Mouse (Mus musculus): ENCODE data around the gene Msgn1.

Msgn1 gene

DNA sequence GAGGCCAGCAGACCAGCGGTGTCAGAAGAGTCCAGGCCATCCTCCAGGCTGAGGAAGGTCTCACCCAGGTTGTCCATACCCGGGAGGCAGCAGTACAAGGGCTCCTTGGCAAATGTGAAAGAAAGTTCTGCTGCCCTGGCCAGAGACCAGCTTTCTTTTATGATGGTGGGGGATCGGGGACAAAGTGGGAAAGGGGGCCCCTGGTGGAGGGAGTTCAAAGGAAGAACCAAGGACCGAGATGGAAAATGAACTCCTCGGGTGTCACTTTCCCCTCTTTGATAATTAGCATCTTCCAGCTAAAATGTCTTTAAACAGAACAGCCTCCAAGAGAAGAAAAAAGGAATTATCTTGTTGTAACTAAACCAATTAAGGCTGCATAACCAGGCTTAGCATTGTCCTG, at the start of gene Msgn1:
Msgn1 (minus strand) TSS at position 101 of the 400 bp plus-strand sequence.
- DNase-seq (ENCODE audit: low spot score in 2 of 2), result no peak

DNA sequence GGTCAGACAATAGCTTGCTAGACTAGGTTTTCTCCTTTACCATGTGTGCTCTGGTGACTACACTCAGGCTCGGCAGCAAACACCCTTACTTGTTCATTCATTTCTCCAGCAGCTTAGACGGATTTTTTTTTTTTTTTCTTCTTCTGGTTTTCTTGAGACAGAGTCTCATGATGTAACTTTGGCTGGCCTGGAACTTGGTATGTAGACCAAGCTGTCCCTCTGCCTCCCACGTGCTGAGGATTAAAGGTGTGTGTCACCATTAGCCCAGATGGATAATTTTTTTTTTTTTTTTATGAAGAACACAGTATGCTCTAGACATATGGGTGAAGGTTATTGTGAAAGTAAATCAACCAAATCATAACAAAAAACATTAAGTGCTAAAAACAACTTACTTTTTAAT, 41.5 kb upstream of the Msgn1 start:
- DNase-seq (ENCODE audit: low spot score in 2 of 2), result no peak

DNA sequence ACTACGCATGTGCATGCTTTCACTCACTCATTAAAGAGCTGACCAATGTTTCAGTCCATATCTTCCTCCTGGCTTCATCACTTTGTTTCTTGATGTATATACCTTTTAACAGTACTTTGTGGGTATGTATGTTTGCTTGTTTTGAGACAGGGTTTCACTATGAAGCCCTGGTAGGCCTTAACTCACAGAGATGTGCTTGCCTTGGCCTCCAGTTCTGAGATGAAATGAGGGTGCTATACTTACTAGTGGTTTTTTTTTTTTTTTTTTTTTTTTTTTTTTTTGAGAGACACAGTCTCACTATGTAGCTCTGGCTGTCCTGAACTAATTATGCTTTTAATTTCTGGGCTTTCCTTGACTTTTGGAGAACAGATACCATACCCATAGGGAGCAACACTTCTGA, 38.7 kb upstream of the Msgn1 start:
- no peak for DNase-seq (ENCODE audit: low spot score in 2 of 2)

DNA sequence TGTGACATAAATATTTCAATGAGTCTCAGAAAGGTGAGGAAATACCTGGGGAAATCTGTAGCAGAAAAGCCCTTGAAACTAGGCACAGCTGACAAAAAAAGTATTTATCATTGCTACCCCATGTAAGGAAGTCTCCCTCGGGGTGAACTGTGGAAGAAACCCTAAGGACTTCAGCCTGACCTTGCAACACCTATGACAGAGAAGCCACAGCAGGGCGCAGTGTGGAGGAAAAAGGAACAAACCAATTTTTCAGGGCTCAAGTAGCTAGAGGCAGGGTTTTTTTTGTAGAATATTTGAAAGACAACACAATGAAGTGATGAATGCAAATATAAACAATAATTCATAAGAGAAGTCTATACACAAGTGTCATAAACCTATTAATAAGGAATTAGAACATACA, 27.2 kb upstream of the Msgn1 start:
- DNase-seq (ENCODE audit: low spot score in 2 of 2), result no peak

GRCm38 (mm10) chr12:11230267-11230666, 21.5 kb upstream of the Msgn1 start:
- DNase-seq (ENCODE audit: low spot score in 2 of 2), result no peak

- no peak for DNase-seq (ENCODE audit: low spot score in 2 of 2)
Measured at GRCm38 (mm10) chr12:11226529-11227268, 17.9 kb upstream of the Msgn1 start.

DNA sequence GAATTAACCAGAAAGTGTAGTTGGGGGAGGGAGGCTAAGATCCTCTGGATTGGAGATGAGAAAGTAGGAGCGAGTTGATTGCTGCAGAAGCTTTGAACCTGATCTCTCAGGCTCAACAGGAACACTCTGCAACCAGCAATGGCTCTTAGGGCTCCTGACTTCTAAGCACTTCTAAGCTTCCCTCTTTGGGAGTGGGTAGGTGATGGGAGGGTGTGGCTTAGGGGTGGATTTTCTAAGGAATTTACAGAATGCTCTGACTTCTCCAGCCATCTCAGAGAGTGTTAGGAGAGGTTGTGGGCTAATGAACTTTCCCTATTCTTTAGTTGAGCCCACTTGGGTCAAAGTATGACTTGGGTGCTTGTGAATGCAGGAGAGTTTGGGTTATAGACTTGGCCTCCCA, 17.4 kb upstream of the Msgn1 start:
- no peak for DNase-seq (ENCODE audit: low spot score in 2 of 2)

DNA sequence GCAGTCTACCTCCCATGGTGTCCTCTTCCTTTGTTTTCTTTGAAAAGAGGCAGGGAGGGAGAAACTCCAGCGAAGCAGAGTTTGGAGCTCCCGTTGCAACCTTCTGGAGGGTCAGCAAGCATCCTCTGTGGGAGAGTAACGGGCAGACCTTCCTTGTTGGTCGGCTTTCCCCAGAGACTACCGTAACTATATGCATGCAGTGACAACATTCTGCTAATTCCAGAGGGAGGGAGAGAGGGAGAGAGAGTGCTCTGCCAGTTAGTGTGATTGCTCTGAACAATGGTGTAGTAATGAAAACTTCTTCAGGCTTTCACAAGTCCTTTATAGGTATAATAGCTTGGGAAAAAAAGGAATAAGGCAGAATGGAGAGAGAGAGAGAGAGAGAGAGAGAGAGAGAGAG, 15.9 kb upstream of the Msgn1 start:
- DNase-seq (ENCODE audit: low spot score in 2 of 2), result no peak

GRCm38 (mm10) chr12:11223090-11223489, 14.3 kb upstream of the Msgn1 start:
- no peak for DNase-seq (ENCODE audit: low spot score in 2 of 2)

GRCm38 (mm10) chr12:11222566-11222965, 13.8 kb upstream of the Msgn1 start:
- DNase-seq (ENCODE audit: low spot score in 2 of 2), result no peak

DNA sequence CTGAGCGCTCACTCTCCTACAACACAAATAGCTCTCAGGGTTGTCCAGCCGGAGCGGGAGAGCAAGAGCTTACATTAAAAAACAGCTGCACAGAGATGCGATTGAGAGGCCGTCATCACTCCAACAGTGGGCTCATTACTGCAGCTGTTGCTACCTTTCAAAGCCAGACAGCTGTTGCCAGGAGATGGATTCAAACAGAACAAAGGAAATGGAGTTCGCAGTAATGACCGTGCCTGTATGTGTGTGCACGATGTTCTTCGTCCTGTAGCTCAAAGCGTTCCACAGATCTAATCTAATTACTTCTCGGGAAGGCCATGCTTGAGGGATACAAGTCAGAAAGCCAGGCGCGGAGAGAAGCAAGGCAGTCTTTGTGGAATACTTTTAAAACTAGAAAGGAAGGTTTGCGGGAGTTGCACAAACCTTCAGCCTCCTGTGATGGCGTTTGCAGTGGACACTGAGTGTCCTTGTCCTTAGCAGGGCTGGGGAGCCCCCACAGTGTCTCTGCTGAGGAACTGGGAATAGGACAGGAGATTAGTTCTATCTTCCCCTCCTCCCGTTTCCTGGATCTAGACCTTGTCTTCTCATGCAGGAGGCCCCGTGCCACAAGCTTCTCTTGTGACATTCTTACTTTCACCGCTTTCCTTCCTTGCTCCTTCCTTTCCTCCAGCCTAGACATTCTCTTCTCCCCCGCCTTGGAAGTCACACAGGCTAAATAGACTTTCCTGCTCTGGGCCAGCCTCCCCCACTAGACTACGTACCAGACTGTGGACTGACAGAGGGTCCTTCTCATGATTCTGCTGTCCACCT, 13.0 kb upstream of the Msgn1 start:
- DNase-seq (ENCODE audit: low spot score in 2 of 2), result no peak

DNA sequence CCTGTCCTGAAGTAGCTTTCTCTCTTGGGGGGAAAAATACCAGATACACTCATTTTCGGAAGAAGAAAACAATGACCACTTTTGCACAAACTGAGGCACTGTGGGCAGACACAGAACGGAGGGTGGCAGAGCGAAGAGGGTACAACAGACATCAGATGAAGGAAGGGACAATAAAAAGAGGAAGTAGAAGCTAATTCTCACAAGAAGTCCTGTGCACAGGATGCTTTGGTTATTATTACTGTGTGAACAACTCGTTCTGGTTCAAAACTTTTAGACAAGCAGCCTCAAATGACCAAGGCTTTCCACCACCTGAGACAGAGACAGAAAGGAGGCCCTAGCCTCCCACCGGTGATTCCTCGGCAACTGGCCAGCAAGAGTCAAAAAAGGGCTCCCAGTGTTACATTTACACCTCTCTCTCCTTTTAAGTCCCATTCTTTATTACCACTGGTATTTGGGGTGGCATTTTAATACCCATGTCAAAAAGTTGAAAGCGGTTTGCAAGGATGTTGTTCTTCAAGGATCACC, 9.0 kb upstream of the Msgn1 start:
- no peak for DNase-seq (ENCODE audit: low spot score in 2 of 2)

GRCm38 (mm10) chr12:11216454-11216853, 7.7 kb upstream of the Msgn1 start:
- DNase-seq (ENCODE audit: low spot score in 2 of 2), result no peak

DNA sequence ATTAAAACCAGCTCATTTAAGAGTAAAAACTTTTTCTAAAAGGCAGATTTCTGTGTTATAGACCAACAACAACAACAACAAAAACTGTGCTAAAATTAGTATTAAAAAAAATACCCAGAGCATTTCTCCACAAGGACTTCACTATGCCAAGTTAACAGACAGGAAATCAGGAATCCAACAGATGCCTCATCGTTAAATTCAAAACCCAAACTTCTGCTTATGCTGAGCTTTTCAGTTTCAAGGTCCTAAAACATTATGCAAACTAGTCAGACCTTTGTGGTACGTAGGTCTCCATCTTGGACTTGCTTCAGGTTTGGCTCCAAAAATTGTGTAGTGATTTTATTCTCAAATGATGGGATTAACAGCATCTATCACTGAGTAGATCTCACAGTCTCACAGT, 6.8 kb upstream of the Msgn1 start:
- DNase-seq (ENCODE audit: low spot score in 2 of 2), result no peak

GRCm38 (mm10) chr12:11214776-11215175, 6.0 kb upstream of the Msgn1 start:
- no peak for DNase-seq (ENCODE audit: low spot score in 2 of 2)

- no peak for DNase-seq (ENCODE audit: low spot score in 2 of 2)
Measured at GRCm38 (mm10) chr12:11212881-11213280, 4.1 kb upstream of the Msgn1 start.

GRCm38 (mm10) chr12:11210361-11210760, 1.6 kb upstream of the Msgn1 start:
- DNase-seq (ENCODE audit: low spot score in 2 of 2), result no peak

DNA sequence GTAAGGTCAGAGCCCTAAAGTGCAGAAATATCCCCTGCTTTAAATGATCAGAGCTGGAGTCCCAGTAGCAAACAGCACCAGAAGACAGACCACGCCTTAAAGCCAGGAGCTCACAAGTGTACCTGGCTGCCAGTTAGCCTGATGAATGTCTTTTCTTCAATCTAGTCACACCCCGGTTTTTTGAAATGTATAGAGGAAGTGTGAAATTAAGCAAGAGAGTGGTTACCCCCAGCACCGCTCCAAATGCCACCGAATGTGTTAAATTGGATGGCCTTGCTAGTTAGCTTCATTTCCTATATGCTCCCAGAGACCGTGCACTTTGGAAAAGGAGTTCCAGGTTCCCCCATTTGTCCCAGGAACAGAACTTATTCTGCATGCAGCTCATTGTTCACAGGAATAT, 864 bp upstream of the Msgn1 start:
- no peak for DNase-seq (ENCODE audit: low spot score in 2 of 2)

DNA sequence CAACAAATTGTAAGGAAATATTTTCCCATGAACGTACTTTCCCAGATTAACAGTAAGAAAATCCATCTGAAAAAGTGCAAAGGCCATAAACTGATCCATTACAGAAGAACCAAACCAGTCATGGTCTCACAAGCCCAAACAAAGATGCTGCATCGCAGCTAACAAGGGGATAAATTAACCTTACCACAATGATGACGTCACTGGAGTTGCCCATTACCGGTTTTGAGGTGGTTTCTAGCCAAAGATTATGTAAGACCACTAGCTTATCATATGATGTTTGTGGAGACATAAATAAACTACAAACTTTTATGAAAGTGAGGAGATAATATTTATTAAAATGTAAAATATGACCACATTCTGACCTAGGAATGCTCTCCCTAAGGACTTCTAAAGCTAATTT, 2.5 kb downstream of the Msgn1 start:
- DNase-seq (ENCODE audit: low spot score in 2 of 2), result no peak

DNA sequence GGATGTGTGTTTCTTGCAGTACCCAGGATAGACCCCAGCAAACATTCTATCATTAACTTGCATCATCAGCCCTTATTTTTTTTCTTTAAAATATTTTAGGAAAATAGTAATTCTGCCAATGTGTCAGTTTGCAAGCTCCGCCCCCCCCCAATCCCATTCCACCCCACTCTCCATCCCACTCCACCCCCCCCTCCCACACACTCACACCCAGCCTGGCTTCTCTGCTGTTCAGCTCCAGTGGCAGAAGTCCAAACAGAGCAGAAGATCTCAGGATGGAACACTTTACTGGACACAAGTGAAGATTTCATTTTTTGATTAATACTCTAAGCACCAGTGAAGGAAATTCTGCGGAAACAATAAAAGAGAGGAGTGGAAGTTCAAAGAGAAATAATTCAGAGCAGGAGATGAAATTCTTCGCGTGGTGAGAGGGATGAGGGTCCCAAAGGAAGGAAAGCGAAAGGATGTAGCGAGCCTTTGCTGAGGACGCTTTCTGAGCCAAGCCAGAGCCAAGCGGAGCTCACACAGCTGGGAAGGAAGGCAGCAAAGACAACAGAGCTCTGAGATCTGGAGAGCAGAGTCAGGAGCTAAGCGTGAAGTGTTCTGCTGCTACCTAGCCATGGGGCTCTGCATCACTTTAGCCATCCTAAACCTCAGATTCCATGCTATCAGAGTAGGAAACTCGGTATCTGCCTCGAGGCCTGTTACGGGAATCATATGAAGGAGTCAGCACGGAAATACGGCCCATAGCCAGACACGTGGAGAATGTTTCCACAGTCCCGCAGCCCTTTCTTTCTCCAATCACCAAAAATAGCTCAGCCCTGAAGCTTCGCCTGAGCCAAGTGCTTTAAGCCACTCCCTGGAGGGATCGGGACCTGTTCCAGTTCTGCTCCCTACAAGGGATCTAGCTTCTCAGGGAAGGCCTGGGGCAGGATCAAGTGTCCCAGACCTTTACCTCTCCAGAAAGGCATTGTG, 4.8 kb downstream of the Msgn1 start:
- no peak for DNase-seq (ENCODE audit: low spot score in 2 of 2)

DNA sequence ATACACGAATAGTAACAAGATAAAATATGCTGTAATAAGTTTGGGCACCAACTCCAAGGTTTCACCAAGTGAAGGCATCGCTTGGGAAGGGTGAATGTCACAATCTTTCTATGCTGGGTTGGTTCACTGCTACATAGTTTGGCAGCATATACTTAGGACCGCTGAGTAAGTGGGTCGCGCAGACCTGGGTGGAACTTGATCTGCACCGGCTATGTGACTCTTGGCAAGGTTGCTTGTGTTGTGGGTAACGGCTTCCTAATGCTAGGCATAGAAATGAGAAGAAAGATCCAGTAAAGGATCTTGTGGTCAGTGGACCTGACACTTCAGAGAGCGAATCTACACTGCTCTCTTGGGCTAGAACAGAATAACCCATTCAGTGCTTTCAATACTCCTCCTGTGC, 6.3 kb downstream of the Msgn1 start:
- DNase-seq (ENCODE audit: low spot score in 2 of 2), result no peak

GRCm38 (mm10) chr12:11200711-11201110, 8.1 kb downstream of the Msgn1 start:
- no peak for DNase-seq (ENCODE audit: low spot score in 2 of 2)

Data from spleen, postnatal 14 days (tissue).